Mouse (Mus musculus) adrenal gland, postnatal 4 days (tissue): Measurements from ENCODE around the gene Sctr. TPM values are rescaled to one million over a fixed set of nuclear protein-coding genes. Genes with fewer than 3 reads are reported as not detected.

Experiments
- DNase-seq, 2 experiments: peaks; one replicate each; pipeline ENCODE4 v3.0.0; 2021 to 2022; ENCODE audit warnings: low spot score in 2 of 2, mixed read lengths in 2 of 2
- total RNA-seq, 2 experiments: library from RNA; stranded (reverse); gene quantifications; 2 replicates each; pipeline ENCODE4 v1.2.3; 2021

The Sctr gene
- total RNA-seq, 2 experiments from 2014 or later: 15.5 to 19.7 TPM

DNA sequence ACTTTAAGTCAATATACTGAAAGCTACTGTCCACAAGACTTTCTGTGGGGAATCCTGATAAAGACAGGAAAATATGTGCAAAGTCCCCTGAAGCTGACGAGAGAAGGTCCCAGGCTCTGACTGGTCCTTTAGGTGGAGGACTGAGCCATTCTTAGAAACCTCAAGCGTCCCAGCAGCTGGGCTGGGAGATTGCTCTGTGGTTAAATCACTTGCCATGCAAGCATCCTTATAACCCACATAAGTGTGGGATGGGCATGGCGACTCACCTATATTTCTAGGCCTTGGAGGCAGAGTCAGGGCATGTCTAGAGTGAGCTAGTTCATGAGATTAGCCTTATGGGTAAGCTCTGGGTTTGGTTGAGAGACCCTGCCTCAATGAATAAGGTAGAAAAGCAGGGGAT lies 59.9 kb downstream of the Sctr start:
- no peak for DNase-seq

- no peak for DNase-seq
Observed at GRCm38 (mm10) chr1:120069120-120069519, 62.4 kb downstream of the Sctr start.

GRCm38 (mm10) chr1:120070168-120070567 lies 63.5 kb downstream of the Sctr start:
- no peak for DNase-seq

GRCm38 (mm10) chr1:120071133-120071532 lies 64.4 kb downstream of the Sctr start:
- no peak for DNase-seq

- DNase-seq: peak in 1 of 2 experiments; percentile 31
Observed at GRCm38 (mm10) chr1:120072900-120073299, 66.2 kb downstream of the Sctr start.

- peak; percentile 70 to 75 for DNase-seq
Observed at GRCm38 (mm10) chr1:120073519-120074306, 67.0 kb downstream of the Sctr start, which contains the start of gene Tmem37. Gene Tmem37 (minus strand): TSS chr1:120074074.

- DNase-seq: no peak
Observed at GRCm38 (mm10) chr1:120074307-120074702, 67.6 kb downstream of the Sctr start.

DNA sequence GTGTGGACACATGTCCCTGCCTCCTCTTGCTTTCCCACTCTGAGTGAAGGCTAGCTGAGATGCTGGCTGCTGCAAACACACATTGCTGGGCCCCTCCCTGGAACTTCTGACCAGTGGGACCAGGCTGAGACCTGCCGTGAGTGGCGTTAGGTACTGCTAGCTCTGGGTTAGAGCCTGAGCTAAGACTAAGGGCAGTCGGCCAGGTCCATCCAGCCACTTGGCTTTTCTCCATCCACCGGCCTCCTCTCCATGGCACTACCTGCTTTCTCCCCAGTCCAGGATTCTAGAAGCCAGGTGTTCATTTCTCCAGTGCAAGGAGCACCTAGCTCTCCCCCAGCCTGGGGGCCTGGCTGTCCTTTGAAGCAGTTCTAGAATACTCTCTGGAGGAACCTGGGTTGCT lies 68.2 kb downstream of the Sctr start:
- no peak for DNase-seq

GRCm38 (mm10) chr1:120075507-120075906 lies 68.8 kb downstream of the Sctr start:
- DNase-seq: no peak

- DNase-seq: no peak
Observed at GRCm38 (mm10) chr1:120077746-120078410, 71.2 kb downstream of the Sctr start.

- no peak for DNase-seq
Observed at GRCm38 (mm10) chr1:120080632-120081031, 73.9 kb downstream of the Sctr start.

DNA sequence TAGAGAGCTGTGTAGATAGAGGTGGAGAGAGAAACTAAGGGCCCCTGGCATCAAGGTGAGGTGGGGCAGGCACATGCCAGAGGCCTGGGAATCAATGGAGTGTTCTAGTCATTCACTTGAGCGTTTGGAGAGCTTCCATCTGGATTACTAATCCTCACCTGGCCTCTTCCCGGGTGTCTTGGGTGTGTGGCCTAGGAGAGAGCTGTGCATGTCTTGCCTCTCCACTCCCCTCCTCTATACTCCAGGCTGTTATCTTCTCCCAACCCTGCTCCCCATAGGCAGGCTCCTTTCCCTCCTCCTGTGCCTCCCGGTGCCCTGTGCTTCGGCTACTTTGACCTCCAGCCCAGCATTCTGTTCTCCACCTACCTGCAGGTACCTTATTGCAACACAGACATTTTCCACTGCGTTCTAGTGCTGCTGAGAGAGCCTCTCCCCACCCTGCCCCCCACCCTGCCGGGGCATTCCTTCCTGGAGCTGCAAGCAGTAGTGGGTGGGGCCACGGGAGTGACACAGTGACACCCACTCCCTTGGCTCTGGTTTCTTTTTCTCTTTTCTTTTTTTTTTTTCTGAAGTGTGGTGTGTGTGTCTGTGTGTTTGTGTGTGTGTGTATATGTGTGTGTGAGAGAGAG lies 76.4 kb downstream of the Sctr start:
- no peak for DNase-seq

DNA sequence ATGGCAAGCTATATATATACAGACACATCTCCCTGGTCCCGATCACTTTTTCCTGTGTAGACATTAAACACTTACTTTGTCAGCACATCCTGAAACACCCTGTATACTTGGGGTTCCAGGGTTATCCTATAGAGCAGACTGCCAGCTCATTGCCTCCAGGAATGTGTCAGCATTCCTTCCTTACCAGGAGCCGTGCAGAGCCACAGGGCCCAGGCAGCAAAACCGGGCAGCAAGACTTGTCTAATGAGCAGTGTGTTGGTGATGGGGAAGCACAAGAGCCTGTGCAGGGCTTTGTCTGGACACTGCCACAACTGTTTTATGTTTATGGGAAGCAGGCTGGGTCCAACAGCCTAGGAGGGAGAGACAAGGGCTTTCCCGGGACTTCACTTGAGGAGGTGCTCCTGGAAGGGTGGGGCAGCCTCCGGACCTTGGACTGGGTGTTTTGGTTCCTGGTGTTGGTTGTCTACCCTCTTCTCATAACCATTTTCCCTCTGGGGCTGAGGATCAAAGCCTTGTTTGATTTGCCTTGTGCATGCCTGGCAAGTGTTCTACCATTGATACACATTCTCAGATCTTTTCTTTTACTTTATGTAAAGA lies 77.3 kb downstream of the Sctr start:
- no peak for DNase-seq

GRCm38 (mm10) chr1:120085696-120086095 lies 79.0 kb downstream of the Sctr start:
- no peak for DNase-seq

DNA sequence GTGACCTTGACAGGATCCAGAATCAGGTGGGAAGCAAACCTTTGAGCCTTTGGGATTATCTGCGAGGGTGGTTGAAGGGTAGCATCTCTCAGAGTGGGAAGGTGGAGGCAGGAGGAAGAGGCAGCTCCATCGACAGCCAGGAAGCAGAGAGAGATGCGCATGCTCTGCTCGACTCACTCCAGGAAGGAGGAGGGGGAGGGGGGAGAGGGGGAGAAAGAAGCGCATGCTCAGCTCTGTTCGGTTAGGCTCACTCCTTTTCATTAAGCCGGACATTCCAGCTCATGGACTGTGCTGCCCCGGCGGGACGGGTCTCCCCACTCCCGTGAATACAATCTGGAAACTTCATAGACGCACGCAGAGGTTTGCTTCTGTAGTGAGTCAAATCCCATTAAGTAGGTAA lies 80.0 kb downstream of the Sctr start:
- DNase-seq: no peak

- no peak for DNase-seq
Observed at GRCm38 (mm10) chr1:120089180-120089579, 82.5 kb downstream of the Sctr start.

- DNase-seq: no peak
Observed at GRCm38 (mm10) chr1:120090880-120091570, 84.3 kb downstream of the Sctr start.

- DNase-seq: peak; percentile 69 to 81
Observed at GRCm38 (mm10) chr1:120093482-120094134, 86.9 kb downstream of the Sctr start.

- DNase-seq: no peak
Observed at GRCm38 (mm10) chr1:120094920-120095319, 88.2 kb downstream of the Sctr start.

- peak; percentile 31 to 44 for DNase-seq
Observed at GRCm38 (mm10) chr1:120098327-120098726, 91.6 kb downstream of the Sctr start.

DNA sequence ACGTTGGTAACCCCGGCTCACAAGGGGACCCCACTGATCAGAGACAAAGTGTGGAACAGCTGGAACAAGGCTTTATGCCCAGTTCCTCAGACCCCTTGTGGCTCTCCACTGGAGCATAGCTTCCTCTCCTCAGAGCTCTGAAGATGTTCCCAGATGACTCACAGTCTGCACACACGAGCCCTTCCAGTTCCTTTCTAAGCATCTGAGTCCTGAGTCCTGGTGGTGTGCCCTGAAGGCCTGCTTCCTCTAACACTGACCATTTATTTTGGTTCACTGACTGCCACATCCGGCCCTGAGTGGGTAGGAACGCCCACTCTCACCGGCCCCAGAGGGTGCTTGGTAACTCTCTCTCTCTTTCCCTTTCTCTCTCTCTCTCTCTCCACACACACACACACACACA lies 92.8 kb downstream of the Sctr start:
- no peak for DNase-seq
